Mouse (Mus musculus): Measurements from ENCODE around the gene Gm10447. TPM values are rescaled to one million over a fixed set of nuclear protein-coding genes. Genes with fewer than 3 reads are reported as not detected.

Gene Gm10447
- polyA plus RNA-seq, 1 experiment from 2014 or later: not detected

GRCm38 (mm10) chr11:53469294-53469967 is 12.5 kb upstream of the Gm10447 start:
- H3K36me3 ChIP-seq (ENCODE audit: control insufficient read depth, insufficient read depth, low read length): no peaks in the 10 kb centered on the region
- 43% methylated on average over 16 of the region's 16 CpGs for WGBS
- H3K4me2 ChIP-seq (replicated peaks; ENCODE audit: low read depth, low read length): peak overlapping the region; percentile 41
- ATAC-seq (ENCODE audit: low FRiP score, low TSS enrichment): no peak
- H3K4me3 ChIP-seq (ENCODE audit: low read length): no peak overlapping the region
- peak overlapping the region; percentile 31; the same call in 1 of the 2 replicates for H3K9ac ChIP-seq (ENCODE audit: low read depth, low read length)
- no peaks in the 10 kb centered on the region for H3K9me3 ChIP-seq (ENCODE audit: control insufficient read depth, low read length)
- peaks cover 44% of the 10 kb centered on the region for H3K27me3 ChIP-seq (ENCODE audit: control insufficient read depth, insufficient read depth, low read length)
- no peak overlapping the region for H3K27ac ChIP-seq (ENCODE audit: low read depth, low read length)
- H3K4me1 ChIP-seq (ENCODE audit: control insufficient read depth, insufficient read depth, low read length): peaks cover 5% of the 10 kb centered on the region; the same call in 1 of the 2 replicates

DNA sequence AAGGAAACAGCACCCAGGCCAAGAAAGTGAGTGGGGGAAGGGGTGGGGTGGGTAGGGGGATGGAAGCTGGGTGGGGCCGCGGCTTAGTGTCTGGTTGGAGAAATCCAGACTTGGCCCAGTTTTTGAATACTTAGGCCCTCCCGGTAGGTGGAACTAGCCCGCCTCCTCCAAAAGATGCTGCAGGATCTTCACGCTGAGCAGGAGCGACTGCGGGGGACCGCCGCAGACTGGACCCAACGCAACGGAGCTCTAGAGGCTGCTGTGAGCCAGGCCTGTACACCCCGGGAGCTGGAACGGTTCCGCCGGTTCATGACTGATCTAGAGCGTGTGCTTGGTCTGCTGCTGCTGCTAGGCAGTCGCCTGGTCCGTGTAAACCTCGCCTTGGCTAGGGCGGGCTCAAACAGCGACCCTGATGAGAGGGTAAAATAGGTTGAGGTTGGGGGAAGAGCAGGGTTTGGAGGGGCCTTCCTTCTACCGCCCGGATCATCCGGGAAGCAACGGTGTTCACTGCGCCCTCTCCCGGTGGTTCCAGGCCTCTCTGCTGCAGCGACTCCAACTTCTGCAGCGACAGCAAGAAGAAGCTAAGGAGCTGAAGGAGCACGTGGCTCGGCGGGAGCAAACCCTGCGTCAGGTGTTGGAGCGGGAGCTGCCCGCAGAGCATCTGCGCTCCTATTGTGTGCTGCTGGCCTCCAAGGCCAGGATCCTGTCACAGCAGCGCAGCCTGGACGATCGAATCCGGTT is 9.5 kb upstream of the Gm10447 start:
- H3K4me1 ChIP-seq (ENCODE audit: control insufficient read depth, insufficient read depth, low read length): peaks cover 16% of the 10 kb centered on the region; the same call in 1 of the 2 replicates
- no peaks in the 10 kb centered on the region for H3K9me3 ChIP-seq (ENCODE audit: control insufficient read depth, low read length)
- H3K27me3 ChIP-seq (ENCODE audit: control insufficient read depth, insufficient read depth, low read length): peaks cover 69% of the 10 kb centered on the region
- peak; percentile 36; the same call in 1 of the 2 replicates for ATAC-seq (ENCODE audit: low FRiP score, low TSS enrichment)
- H3K4me2 ChIP-seq (replicated peaks; ENCODE audit: low read depth, low read length): peak overlapping the region; percentile 53
- H3K4me3 ChIP-seq (ENCODE audit: low read length): peak overlapping the region; percentile 34
- 5% methylated on average over 40 of the region's 40 CpGs for WGBS
- no peaks in the 10 kb centered on the region for H3K36me3 ChIP-seq (ENCODE audit: control insufficient read depth, insufficient read depth, low read length)
- peak overlapping the region; percentile 57 for H3K9ac ChIP-seq (ENCODE audit: low read depth, low read length)
- no peak overlapping the region for H3K27ac ChIP-seq (ENCODE audit: low read depth, low read length)

GRCm38 (mm10) chr11:53463551-53464424 is 6.9 kb upstream of the Gm10447 start:
- Histone ChIP-seq H3K4me3 (ENCODE audit: low read length) (peak overlapping the region; percentile 46), H3K4me1 (ENCODE audit: control insufficient read depth, insufficient read depth, low read length) (0 out of 2 replicates have a peak, but pooled peaks cover 13% of the 10 kb centered on the region), H3K36me3 (ENCODE audit: control insufficient read depth, insufficient read depth, low read length) (no peaks in the 10 kb centered on the region), H3K27me3 (ENCODE audit: control insufficient read depth, insufficient read depth, low read length) (peaks cover 60% of the 10 kb centered on the region), H3K9me3 (ENCODE audit: control insufficient read depth, low read length) (no peaks in the 10 kb centered on the region), H3K9ac (ENCODE audit: low read depth, low read length) (peak overlapping the region; percentile 50; the same call in 1 of the 2 replicates), H3K27ac (ENCODE audit: low read depth, low read length) (no peak overlapping the region), H3K4me2 (replicated peaks; ENCODE audit: low read depth, low read length) (peak overlapping the region; percentile 91)
- no peak for ATAC-seq (ENCODE audit: low FRiP score, low TSS enrichment)
- WGBS: 7% methylated on average over 55 of the region's 55 CpGs

DNA sequence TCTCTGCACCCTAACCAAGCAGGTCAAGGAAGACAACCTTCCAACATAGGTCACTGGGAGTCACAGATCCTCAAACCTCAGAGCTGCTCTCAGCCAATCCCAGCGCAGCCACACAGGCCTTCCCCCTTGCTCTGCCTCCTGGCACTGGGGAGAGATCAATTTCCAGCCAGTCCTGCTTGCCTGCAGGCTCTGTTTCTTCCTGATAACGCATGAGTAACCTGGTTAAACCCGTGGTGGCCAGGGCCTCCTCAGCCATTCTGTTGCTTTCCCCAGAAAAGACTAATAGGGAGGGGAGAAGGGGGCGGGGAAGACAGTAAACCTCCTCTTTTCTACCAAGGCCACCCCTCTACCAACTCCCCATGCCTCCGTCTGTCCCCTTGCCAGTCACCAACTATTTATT is 4.8 kb upstream of the Gm10447 start:
- Histone ChIP-seq H3K27ac (ENCODE audit: low read depth, low read length) (no peak overlapping the region), H3K4me1 (ENCODE audit: control insufficient read depth, insufficient read depth, low read length) (0 out of 2 replicates have a peak, but pooled peaks cover 13% of the 10 kb centered on the region), H3K9ac (ENCODE audit: low read depth, low read length) (no peak overlapping the region), H3K4me2 (replicated peaks; ENCODE audit: low read depth, low read length) (no peak overlapping the region), H3K36me3 (ENCODE audit: control insufficient read depth, insufficient read depth, low read length) (no peaks in the 10 kb centered on the region), H3K27me3 (ENCODE audit: control insufficient read depth, insufficient read depth, low read length) (peaks cover 58% of the 10 kb centered on the region), H3K9me3 (ENCODE audit: control insufficient read depth, low read length) (no peaks in the 10 kb centered on the region), H3K4me3 (ENCODE audit: low read length) (no peak overlapping the region)
- ATAC-seq (ENCODE audit: low FRiP score, low TSS enrichment): peak; percentile 32; the same call in 1 of the 2 replicates
- WGBS: 23% methylated on average over 5 of the region's 5 CpGs

- Histone ChIP-seq H3K4me1 (ENCODE audit: control insufficient read depth, insufficient read depth, low read length) (0 out of 2 replicates have a peak, but pooled peaks cover 13% of the 10 kb centered on the region), H3K9me3 (ENCODE audit: control insufficient read depth, low read length) (no peaks in the 10 kb centered on the region), H3K4me2 (replicated peaks; ENCODE audit: low read depth, low read length) (no peak overlapping the region), H3K27ac (ENCODE audit: low read depth, low read length) (no peak overlapping the region), H3K9ac (ENCODE audit: low read depth, low read length) (no peak overlapping the region), H3K27me3 (ENCODE audit: control insufficient read depth, insufficient read depth, low read length) (peaks cover 46% of the 10 kb centered on the region), H3K36me3 (ENCODE audit: control insufficient read depth, insufficient read depth, low read length) (no peaks in the 10 kb centered on the region), H3K4me3 (ENCODE audit: low read length) (no peak overlapping the region)
- no peak for ATAC-seq (ENCODE audit: low FRiP score, low TSS enrichment)
- WGBS: 87% methylated on average over 3 of the region's 3 CpGs
Observed at GRCm38 (mm10) chr11:53460192-53460591, 3.3 kb upstream of the Gm10447 start.

DNA sequence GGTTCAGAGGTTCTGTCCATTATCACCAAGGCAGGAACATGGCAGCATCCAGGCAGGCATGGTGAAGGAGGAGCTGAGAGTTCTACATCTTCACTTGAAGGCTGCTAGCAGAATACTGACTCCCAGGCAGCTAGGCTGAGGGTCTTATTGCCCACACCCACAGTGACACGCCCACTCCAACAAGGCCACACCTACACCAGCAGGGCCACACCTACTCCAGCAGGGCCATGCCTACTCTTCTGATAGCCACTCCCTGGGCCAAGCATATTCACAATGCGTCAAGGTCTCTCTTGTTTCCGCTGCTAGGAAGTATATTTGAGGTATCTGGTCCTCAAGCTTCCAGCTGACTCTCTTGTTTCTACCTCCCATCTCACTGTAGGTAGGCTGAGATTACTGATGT is 2.1 kb upstream of the Gm10447 start:
- Histone ChIP-seq H3K4me3 (ENCODE audit: low read length) (no peak overlapping the region), H3K36me3 (ENCODE audit: control insufficient read depth, insufficient read depth, low read length) (no peaks in the 10 kb centered on the region), H3K27ac (ENCODE audit: low read depth, low read length) (no peak overlapping the region), H3K4me2 (replicated peaks; ENCODE audit: low read depth, low read length) (no peak overlapping the region), H3K27me3 (ENCODE audit: control insufficient read depth, insufficient read depth, low read length) (peaks cover 34% of the 10 kb centered on the region), H3K4me1 (ENCODE audit: control insufficient read depth, insufficient read depth, low read length) (0 out of 2 replicates have a peak, but pooled peaks cover 13% of the 10 kb centered on the region), H3K9ac (ENCODE audit: low read depth, low read length) (no peak overlapping the region), H3K9me3 (ENCODE audit: control insufficient read depth, low read length) (no peaks in the 10 kb centered on the region)
- ATAC-seq (ENCODE audit: low FRiP score, low TSS enrichment): no peak
- WGBS: 69% methylated on average over 3 of the region's 3 CpGs

DNA sequence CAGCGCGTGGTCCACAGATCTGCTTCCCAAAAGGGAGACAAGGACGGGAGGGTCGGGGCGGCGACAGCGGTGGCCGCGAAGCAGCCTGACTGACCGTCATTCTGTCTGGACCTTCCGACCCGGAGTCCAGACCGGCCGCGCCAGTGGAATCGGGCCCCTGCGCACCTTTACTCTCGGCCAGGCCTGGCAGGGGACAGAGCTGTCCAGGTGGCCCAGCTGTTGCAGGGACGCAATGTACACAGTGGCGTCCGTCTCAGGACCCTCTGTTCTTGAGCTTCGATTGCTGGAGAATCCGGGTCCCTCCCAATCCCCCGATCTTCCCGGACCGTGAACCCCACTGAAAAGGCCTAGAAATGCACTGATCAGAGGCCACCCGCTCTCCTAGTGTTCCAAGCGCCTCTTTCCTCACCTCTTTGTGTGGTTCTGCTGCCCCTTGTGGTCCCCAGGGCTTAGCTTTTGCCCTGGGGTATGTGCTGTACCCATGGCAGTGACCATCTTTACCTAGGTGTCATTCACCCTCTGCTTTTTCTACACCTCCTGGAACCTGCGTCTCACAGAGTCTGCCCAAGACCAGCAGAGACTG is 553 bp upstream of the Gm10447 start:
- ATAC-seq (ENCODE audit: low FRiP score, low TSS enrichment): peak; percentile 26; the same call in 1 of the 2 replicates
- Histone ChIP-seq H3K9me3 (ENCODE audit: control insufficient read depth, low read length) (no peaks in the 10 kb centered on the region), H3K36me3 (ENCODE audit: control insufficient read depth, insufficient read depth, low read length) (no peaks in the 10 kb centered on the region), H3K27me3 (ENCODE audit: control insufficient read depth, insufficient read depth, low read length) (peaks cover 18% of the 10 kb centered on the region), H3K27ac (ENCODE audit: low read depth, low read length) (no peak overlapping the region), H3K4me3 (ENCODE audit: low read length) (peak overlapping the region; percentile 54), H3K9ac (ENCODE audit: low read depth, low read length) (peak overlapping the region; percentile 57), H3K4me2 (replicated peaks; ENCODE audit: low read depth, low read length) (peak overlapping the region; percentile 85), H3K4me1 (ENCODE audit: control insufficient read depth, insufficient read depth, low read length) (0 out of 2 replicates have a peak, but pooled peaks cover 9% of the 10 kb centered on the region)
- 3% methylated on average over 29 of the region's 29 CpGs for WGBS

DNA sequence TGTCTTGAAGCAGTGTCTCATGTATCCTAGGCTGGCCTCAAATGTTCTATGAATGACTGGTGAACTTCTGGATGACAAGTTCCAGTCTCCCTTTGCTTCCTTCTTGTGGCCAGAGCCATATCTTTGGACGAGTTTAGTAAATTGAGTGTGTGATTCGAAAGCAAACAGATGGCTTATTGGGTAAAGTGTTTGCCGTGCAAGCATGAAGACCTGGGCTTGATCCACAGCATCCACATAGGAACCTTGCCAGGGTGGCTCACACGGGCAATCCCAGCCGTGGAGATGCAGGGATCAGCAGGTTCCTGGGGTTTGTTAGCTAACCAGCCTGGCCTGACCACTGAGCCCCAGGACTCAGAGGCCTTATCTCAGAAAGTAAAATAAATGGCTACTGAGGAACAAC is 3.9 kb downstream of the Gm10447 start:
- Histone ChIP-seq H3K9me3 (ENCODE audit: control insufficient read depth, low read length) (no peaks in the 10 kb centered on the region), H3K9ac (ENCODE audit: low read depth, low read length) (no peak overlapping the region), H3K4me1 (ENCODE audit: control insufficient read depth, insufficient read depth, low read length) (no peaks in the 10 kb centered on the region), H3K4me2 (replicated peaks; ENCODE audit: low read depth, low read length) (no peak overlapping the region), H3K27me3 (ENCODE audit: control insufficient read depth, insufficient read depth, low read length) (peaks cover 6% of the 10 kb centered on the region; the same call in 1 of the 2 replicates), H3K27ac (ENCODE audit: low read depth, low read length) (no peak overlapping the region), H3K4me3 (ENCODE audit: low read length) (no peak overlapping the region), H3K36me3 (ENCODE audit: control insufficient read depth, insufficient read depth, low read length) (no peaks in the 10 kb centered on the region)
- ATAC-seq (ENCODE audit: low FRiP score, low TSS enrichment): no peak
- WGBS: 91% methylated on average over 5 of the region's 5 CpGs
